Mouse (Mus musculus): ENCODE measurements around the gene Sgms1. TPM values are rescaled to one million over a fixed set of nuclear protein-coding genes. Genes with fewer than 3 reads are reported as not detected.

The Sgms1 gene
- polyA plus RNA-seq, 1 experiment: 40.7 TPM

DNA sequence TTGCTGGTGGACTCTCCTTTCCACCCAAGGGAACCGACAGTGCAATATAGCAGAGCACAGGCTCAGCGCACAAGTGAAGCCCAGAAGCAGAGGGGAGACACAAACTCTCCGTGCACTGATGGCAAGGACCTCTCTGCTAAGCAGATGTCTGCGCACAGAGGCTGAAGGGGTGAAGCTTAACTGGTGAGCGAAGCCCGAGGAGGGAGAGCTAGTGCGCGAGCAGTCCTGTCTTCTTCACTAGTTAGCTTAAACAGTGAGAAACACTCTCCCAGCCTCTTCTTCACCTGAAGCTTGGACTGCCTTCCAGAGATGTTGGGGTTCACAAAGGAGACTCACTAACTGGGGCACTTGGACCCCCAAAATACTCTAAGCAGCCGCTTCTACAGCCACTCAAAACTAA lies 36.1 kb downstream of the Sgms1 start:
- H3K27me3 ChIP-seq (replicated peaks; ENCODE audit: control insufficient read depth, insufficient read depth, low read length): no peaks in the 10 kb centered on the region
- WGBS: 93% methylated on average over 9 of the region's 9 CpGs
- DNase-seq: no peak
- H3K36me3 ChIP-seq (ENCODE audit: control insufficient read depth, insufficient read depth, low read length): no peaks in the 10 kb centered on the region
- no peak overlapping the region for H3K4me3 ChIP-seq (ENCODE audit: insufficient read depth, low read depth, low read length)
- peaks cover 6% of the 10 kb centered on the region for H3K4me1 ChIP-seq (ENCODE audit: control insufficient read depth, insufficient read depth, low read length)
- TF ChIP-seq CTCF (conservative IDR thresholded peaks at IDR 0.05; ENCODE audit: insufficient read depth, insufficient read length, low read depth, low read length) (no peak), POLR2A (IDR thresholded peaks at IDR 0.05; ENCODE audit: low read depth, low read length) (no peak)
- H3K27ac ChIP-seq (ENCODE audit: insufficient read depth, low read depth, low read length): no peak overlapping the region

DNA sequence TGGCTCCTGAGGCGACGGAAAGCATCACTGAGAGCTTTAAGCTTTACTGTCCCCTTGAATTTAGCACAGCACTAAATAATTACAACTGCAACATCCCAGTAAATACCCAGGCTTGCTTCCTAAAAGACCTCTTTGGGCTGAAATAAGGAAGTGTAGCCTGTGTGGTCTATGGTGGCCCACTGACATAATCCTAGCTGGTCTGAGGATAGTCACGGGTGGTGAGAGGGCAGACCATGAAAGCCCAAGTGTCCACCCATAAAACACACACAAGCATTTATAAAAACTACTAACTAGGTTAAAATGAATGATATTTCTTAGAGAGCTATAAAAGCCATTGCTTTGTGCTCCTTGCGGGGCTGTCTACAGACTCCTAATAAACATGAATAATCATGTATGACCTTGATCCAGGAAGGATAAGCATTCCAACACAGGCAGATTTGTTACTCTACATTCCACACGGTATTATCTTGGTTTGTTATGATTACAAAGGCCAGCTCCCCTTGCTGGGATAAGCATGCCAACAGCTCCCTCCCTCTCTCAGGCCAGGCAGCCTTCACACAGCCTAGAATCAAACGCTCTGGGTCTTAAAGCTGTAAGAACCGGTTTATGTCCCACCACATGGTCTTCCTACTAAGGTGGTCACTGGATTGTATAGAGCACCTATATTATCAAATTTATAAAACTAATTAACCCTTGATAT lies 40.4 kb downstream of the Sgms1 start:
- 37% methylated on average over 7 of the region's 7 CpGs for WGBS
- DNase-seq: peak; percentile 66
- H3K4me3 ChIP-seq (ENCODE audit: insufficient read depth, low read depth, low read length): no peak overlapping the region
- peaks cover 22% of the 10 kb centered on the region for H3K4me1 ChIP-seq (ENCODE audit: control insufficient read depth, insufficient read depth, low read length)
- no peaks in the 10 kb centered on the region for H3K27me3 ChIP-seq (replicated peaks; ENCODE audit: control insufficient read depth, insufficient read depth, low read length)
- H3K27ac ChIP-seq (ENCODE audit: insufficient read depth, low read depth, low read length): peak overlapping the region; percentile 54
- TF ChIP-seq CTCF (conservative IDR thresholded peaks at IDR 0.05; ENCODE audit: insufficient read depth, insufficient read length, low read depth, low read length): peak; percentile 42; the same call in 1 of the 2 replicates
- no peak for TF ChIP-seq POLR2A (IDR thresholded peaks at IDR 0.05; ENCODE audit: low read depth, low read length)
- no peaks in the 10 kb centered on the region for H3K36me3 ChIP-seq (ENCODE audit: control insufficient read depth, insufficient read depth, low read length)

DNA sequence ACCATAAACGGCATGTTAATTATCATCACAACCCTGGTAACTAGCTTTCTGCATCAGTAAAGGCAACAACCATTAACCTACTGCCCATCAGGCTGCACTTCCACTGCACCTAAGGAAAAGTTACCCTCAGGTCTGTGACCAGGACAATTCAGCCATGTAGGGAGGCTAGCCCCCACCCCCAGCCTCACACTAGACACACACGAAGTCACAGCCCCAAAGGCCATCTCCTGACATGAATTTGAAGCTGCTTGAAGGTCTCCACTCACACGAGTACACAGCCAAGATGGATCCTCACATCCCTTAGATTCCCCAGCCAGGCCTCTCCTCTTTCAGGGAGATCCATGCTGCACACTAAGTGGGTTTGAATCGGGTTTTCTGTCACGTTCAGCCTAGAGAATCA lies 42.0 kb downstream of the Sgms1 start:
- TF ChIP-seq POLR2A (IDR thresholded peaks at IDR 0.05; ENCODE audit: low read depth, low read length): no peak
- no peak for TF ChIP-seq CTCF (conservative IDR thresholded peaks at IDR 0.05; ENCODE audit: insufficient read depth, insufficient read length, low read depth, low read length)
- no peak for DNase-seq
- Histone ChIP-seq H3K4me3 (ENCODE audit: insufficient read depth, low read depth, low read length) (no peak overlapping the region), H3K27ac (ENCODE audit: insufficient read depth, low read depth, low read length) (no peak overlapping the region), H3K4me1 (ENCODE audit: control insufficient read depth, insufficient read depth, low read length) (peaks cover 31% of the 10 kb centered on the region), H3K27me3 (replicated peaks; ENCODE audit: control insufficient read depth, insufficient read depth, low read length) (no peaks in the 10 kb centered on the region), H3K36me3 (ENCODE audit: control insufficient read depth, insufficient read depth, low read length) (no peaks in the 10 kb centered on the region)
- WGBS: 56% methylated on average over 5 of the region's 5 CpGs

DNA sequence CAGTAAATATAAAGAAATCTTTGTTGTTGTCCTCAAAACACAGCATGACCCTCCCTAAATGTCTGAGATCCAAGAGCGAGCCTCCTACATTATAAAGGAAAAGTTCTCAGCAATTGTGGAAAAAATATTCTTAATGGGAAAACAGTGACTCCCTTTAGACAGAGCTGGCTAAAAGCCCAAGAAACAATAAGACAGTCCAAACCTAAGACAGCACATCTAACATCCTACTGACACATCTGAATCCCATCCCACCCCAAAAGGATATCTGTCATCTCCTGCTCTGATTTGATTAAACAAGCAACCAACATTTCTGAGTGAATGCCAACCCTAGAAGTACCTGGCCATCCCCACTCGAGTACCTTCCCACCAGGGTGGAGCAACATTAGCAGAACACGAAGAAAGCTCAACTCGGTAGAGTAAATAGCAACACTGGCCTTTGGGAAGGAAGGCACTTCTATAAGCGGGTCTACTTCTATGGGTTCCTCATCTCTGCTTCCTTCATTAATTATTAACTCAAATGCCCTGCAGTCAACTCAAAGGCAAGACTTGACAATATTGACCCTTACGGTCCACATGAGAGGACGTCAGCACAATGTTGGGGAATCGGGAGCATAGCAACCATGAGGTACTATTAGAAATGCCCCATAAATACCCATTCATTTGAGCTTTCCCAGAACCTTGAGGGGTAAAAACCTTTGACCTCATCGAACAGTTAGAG lies 42.7 kb downstream of the Sgms1 start:
- TF ChIP-seq POLR2A (IDR thresholded peaks at IDR 0.05; ENCODE audit: low read depth, low read length) (no peak), CTCF (conservative IDR thresholded peaks at IDR 0.05; ENCODE audit: insufficient read depth, insufficient read length, low read depth, low read length) (no peak)
- H3K27me3 ChIP-seq (replicated peaks; ENCODE audit: control insufficient read depth, insufficient read depth, low read length): no peaks in the 10 kb centered on the region
- no peak overlapping the region for H3K4me3 ChIP-seq (ENCODE audit: insufficient read depth, low read depth, low read length)
- peaks cover 36% of the 10 kb centered on the region for H3K4me1 ChIP-seq (ENCODE audit: control insufficient read depth, insufficient read depth, low read length)
- H3K36me3 ChIP-seq (ENCODE audit: control insufficient read depth, insufficient read depth, low read length): no peaks in the 10 kb centered on the region
- peak; percentile 70 for DNase-seq
- peak overlapping the region; percentile 75 for H3K27ac ChIP-seq (ENCODE audit: insufficient read depth, low read depth, low read length)
- 39% methylated on average over 9 of the region's 9 CpGs for WGBS

DNA sequence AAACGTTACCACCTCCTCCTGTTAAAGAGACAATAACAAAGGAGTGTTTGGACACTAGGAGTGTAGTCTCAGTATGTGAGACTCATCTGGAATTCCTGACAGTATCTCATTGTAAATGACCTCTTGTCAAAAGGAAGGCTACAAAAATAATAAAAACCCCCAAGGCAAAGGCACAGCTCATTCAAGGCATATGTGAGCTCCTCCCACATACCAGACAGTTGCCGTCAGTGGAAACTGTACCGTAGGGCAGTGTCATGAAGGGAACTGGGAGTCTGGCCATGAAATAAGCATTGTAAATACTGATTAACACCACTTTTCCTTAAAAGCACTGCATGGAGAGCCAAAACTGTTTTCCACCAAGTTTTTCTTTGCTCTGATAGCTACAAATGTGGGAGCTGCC lies 43.3 kb downstream of the Sgms1 start:
- Histone ChIP-seq H3K4me3 (ENCODE audit: insufficient read depth, low read depth, low read length) (no peak overlapping the region), H3K27ac (ENCODE audit: insufficient read depth, low read depth, low read length) (peak overlapping the region; percentile 75), H3K4me1 (ENCODE audit: control insufficient read depth, insufficient read depth, low read length) (peaks cover 38% of the 10 kb centered on the region), H3K27me3 (replicated peaks; ENCODE audit: control insufficient read depth, insufficient read depth, low read length) (no peaks in the 10 kb centered on the region), H3K36me3 (ENCODE audit: control insufficient read depth, insufficient read depth, low read length) (no peaks in the 10 kb centered on the region)
- peak; percentile 85 for DNase-seq
- TF ChIP-seq CTCF (conservative IDR thresholded peaks at IDR 0.05; ENCODE audit: insufficient read depth, insufficient read length, low read depth, low read length) (no peak), POLR2A (IDR thresholded peaks at IDR 0.05; ENCODE audit: low read depth, low read length) (no peak)
- 5% methylated on average over 3 of the region's 3 CpGs for WGBS

DNA sequence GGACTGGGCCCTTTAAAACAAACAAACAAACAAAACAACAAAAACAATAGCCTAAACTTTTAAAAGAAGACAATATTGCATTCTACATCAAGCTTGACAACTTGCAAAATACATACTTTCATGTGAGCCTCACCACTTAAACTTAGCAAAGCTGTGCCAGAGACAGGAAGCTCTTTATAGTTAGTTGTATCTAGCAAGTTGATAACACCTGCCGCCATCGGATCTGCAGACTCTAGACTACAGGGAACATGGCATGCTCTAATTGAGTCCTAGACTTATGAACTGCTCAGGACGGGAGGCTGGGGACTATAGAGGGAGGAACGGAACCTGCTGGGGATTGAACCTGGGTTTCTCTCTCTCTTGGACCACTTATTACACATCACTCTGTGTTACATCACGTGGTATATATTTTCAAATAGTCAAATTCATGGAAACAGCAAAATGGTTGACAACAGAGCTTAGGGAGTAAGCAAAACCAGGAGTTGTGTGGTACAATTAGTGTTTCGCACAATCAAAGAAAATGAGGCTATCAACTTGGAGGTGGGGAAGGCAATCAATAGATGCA lies 44.3 kb downstream of the Sgms1 start:
- Histone ChIP-seq H3K27me3 (replicated peaks; ENCODE audit: control insufficient read depth, insufficient read depth, low read length) (no peaks in the 10 kb centered on the region), H3K36me3 (ENCODE audit: control insufficient read depth, insufficient read depth, low read length) (no peaks in the 10 kb centered on the region), H3K27ac (ENCODE audit: insufficient read depth, low read depth, low read length) (peak overlapping the region; percentile 46; the same call in 1 of the 2 replicates), H3K4me1 (ENCODE audit: control insufficient read depth, insufficient read depth, low read length) (peaks cover 38% of the 10 kb centered on the region), H3K4me3 (ENCODE audit: insufficient read depth, low read depth, low read length) (no peak overlapping the region)
- WGBS: 87% methylated on average over 6 of the region's 6 CpGs
- TF ChIP-seq POLR2A (IDR thresholded peaks at IDR 0.05; ENCODE audit: low read depth, low read length): no peak
- no peak for TF ChIP-seq CTCF (conservative IDR thresholded peaks at IDR 0.05; ENCODE audit: insufficient read depth, insufficient read length, low read depth, low read length)
- DNase-seq: no peak

DNA sequence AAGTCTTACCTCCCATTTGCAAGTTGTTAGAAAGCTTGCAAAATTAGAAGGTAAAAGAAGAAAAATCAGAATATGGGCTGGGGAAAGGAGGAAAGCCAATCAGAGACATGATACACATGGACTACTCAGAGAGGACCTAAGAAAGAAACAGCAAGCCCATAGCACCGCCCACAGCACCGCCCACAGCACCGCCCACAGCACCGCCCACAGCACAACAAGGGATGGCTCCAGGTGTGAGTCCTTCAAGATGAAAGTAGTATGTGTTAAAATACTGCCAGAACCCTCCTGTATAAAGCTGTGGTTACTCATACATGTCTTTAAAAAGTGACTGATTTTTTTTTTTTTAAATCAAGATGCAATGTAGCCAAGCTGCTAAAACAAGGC lies 44.8 kb downstream of the Sgms1 start:
- TF ChIP-seq CTCF (conservative IDR thresholded peaks at IDR 0.05; ENCODE audit: insufficient read depth, insufficient read length, low read depth, low read length) (no peak), POLR2A (IDR thresholded peaks at IDR 0.05; ENCODE audit: low read depth, low read length) (no peak)

More for the DNA sequence above, 44.8 kb downstream of the Sgms1 start:
- WGBS: 43% methylated on average over 4 of the region's 4 CpGs
- no peak overlapping the region for H3K27ac ChIP-seq (ENCODE audit: insufficient read depth, low read depth, low read length)
- DNase-seq: peak; percentile 68
- no peaks in the 10 kb centered on the region for H3K27me3 ChIP-seq (replicated peaks; ENCODE audit: control insufficient read depth, insufficient read depth, low read length)
- H3K36me3 ChIP-seq (ENCODE audit: control insufficient read depth, insufficient read depth, low read length): no peaks in the 10 kb centered on the region
- peaks cover 38% of the 10 kb centered on the region for H3K4me1 ChIP-seq (ENCODE audit: control insufficient read depth, insufficient read depth, low read length)
- H3K4me3 ChIP-seq (ENCODE audit: insufficient read depth, low read depth, low read length): no peak overlapping the region
